In the genomic region with DNA sequence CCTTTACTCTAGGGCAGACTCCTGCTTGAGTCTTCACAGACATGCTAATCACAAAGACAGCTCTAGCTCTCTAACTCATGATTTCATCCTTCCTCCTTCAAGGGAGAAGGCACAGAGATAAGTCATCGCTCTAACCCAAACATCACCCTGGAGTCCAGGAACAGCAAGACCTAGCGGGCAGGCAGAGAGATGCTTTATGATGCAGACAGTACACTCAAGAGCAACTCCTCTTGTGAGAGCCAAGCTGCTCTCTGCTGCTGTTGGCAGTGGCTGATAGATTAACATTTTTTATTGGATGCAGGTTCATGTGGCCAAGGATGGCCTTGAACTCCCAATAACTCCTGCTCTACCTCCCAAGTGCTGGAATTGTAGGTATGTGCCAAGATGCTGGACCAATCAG, we compare ENCODE assay signal across 35 mouse cellular contexts.
"Had no signal": no experiment of that assay in that cellular context is flagged by ENCODE, and none has a peak within 500 bp of the region (broad histone marks: within the 10 kb centered on the region; RNA-seq: fewer than 3 reads in every experiment).

No protein-coding gene starts in this region.

- H3K4me2 ChIP-seq: heart, embryonic 11.5 days; heart, embryonic 12.5 days; heart, embryonic 13.5 days; heart, embryonic 15.5 days; hindbrain, embryonic 12.5 days; hindbrain, embryonic 13.5 days; hindbrain, embryonic 14.5 days; hindbrain, embryonic 15.5 days; intestine, embryonic 15.5 days; kidney, embryonic 15.5 days had no signal

- H3K36me3 ChIP-seq: heart, embryonic 12.5 days; heart, embryonic 13.5 days; heart, embryonic 15.5 days; hindbrain, embryonic 10.5 days; hindbrain, embryonic 12.5 days; hindbrain, embryonic 13.5 days; hindbrain, embryonic 15.5 days; intestine, embryonic 15.5 days; kidney, embryonic 15.5 days had no signal

- H3K27ac ChIP-seq: heart, adult 2 months; heart, embryonic 13.5 days; heart, embryonic 15.5 days; hindbrain, embryonic 10.5 days; hindbrain, embryonic 12.5 days; hindbrain, embryonic 13.5 days; hindbrain, embryonic 14.5 days; hindbrain, embryonic 15.5 days; hindbrain, postnatal 0 days; intestine, embryonic 15.5 days; kidney, embryonic 15.5 days; kidney, postnatal 0 days; layer of hippocampus, adult 2 months; left cerebral cortex, adult 2 months had no signal

- H3K4me1 ChIP-seq: heart, embryonic 15.5 days; hindbrain, embryonic 12.5 days; hindbrain, embryonic 13.5 days had no signal

- DNase-seq: heart, adult 2 months; heart, postnatal 14 days; heart, postnatal 36 days; heart, postnatal 4 days; kidney, adult 11 months; kidney, adult 18-20 months; kidney, adult 2 months; kidney, adult 8-10 months; kidney, adult 9 months; kidney, postnatal 10 days; kidney, postnatal 14 days; kidney, postnatal 25 days; kidney, postnatal 36 days; kidney, postnatal 4 days; layer of hippocampus, adult 9-11 months; layer of hippocampus, postnatal 36 days had no signal

- H3K9ac ChIP-seq: heart, embryonic 12.5 days; heart, embryonic 13.5 days; heart, embryonic 15.5 days; hindbrain, embryonic 12.5 days; hindbrain, embryonic 13.5 days; hindbrain, embryonic 14.5 days; hindbrain, embryonic 15.5 days; intestine, embryonic 15.5 days; kidney, embryonic 15.5 days had no signal

- ATAC-seq: hindbrain, embryonic 16.5 days; hindbrain, postnatal 0 days; inflammation-experienced regulatory T-cells, adult 6 months; intestine, embryonic 15.5 days; intestine, embryonic 16.5 days; intestine, postnatal 0 days had no signal

- H3K4me3 ChIP-seq: heart, adult 2 months; heart, embryonic 12.5 days; heart, embryonic 13.5 days; heart, embryonic 15.5 days; hindbrain, embryonic 10.5 days; hindbrain, embryonic 12.5 days; hindbrain, embryonic 13.5 days; hindbrain, embryonic 15.5 days; intestine, embryonic 15.5 days; kidney, embryonic 15.5 days; layer of hippocampus, adult 2 months; left cerebral cortex, adult 2 months had no signal

- H3K27me3 ChIP-seq: heart, embryonic 13.5 days; heart, embryonic 15.5 days; hindbrain, embryonic 12.5 days; hindbrain, embryonic 15.5 days; intestine, embryonic 15.5 days; kidney, embryonic 15.5 days had no signal

- H3K9me3 ChIP-seq: heart, embryonic 15.5 days; intestine, embryonic 15.5 days; kidney, embryonic 15.5 days had no signal
